Mouse (Mus musculus): Measurements from ENCODE around the gene Cdk1. TPM values are rescaled to one million over a fixed set of nuclear protein-coding genes. Genes with fewer than 3 reads are reported as not detected.
A peak's percentile ranks its signal among the peaks of the same experiment; 100 is the strongest.

Gene Cdk1
- polyA plus RNA-seq, 1 experiment from 2014 or later: 700 TPM

DNA sequence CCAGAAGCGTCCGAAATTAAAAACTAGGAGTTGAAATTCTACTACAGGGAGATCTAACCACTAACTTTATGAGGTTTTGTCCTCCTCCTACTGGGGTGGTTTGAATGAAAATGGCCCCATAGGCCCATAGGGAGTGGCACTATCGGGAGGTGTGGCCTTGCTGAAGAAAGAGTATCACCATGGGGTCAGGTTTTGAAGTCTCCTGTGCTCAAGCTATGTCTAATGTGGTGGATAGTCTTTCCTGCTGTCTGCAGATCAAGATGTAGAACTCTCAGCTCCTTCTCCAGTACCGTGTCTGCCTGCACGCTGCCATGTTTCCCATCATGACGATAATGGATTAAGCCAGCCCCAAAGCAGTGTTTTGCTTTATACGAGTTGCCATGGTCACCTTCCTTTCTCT lies 27.9 kb downstream of the Cdk1 start:
- H3K9me3 ChIP-seq (ENCODE audit: low read depth, low read length): no peaks in the 10 kb centered on the region
- H3K9ac ChIP-seq: no peak overlapping the region
- H3K4me2 ChIP-seq: no peak overlapping the region
- no peak for TF ChIP-seq CTCF (IDR thresholded peaks at IDR 0.05; ENCODE audit: low read depth)
- no peak overlapping the region for H3K27ac ChIP-seq (ENCODE audit: low read depth)
- H3K4me1 ChIP-seq (ENCODE audit: insufficient read depth): no peaks in the 10 kb centered on the region
- DNase-seq (no peak), ATAC-seq (ENCODE audit: insufficient read depth) (no peak)
- H3K27me3 ChIP-seq (ENCODE audit: insufficient read depth, low read length): no peaks in the 10 kb centered on the region
- no peak overlapping the region for H3K4me3 ChIP-seq (ENCODE audit: low read depth, low read length)
- no peaks in the 10 kb centered on the region for H3K36me3 ChIP-seq (ENCODE audit: insufficient read depth)
- 86% methylated on average over 7 of the region's 7 CpGs for WGBS

DNA sequence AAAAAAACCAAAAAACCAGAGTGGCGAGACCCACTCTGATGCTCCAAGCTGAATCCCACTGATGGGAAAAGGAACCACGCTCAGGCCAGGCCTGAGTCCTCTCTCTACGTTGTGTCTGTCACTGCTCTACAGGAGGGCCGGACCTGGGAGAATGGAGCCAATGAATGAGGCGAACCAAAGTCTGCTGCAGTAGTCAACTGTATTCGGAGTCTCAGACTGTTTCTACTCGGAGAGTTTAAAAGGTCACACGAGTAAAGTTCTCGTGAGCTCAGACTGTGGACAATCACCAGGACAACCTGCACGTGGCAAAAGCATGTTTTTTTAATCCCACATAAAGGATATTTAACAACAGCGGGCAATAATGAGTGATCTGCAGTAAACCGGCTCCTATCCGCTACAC lies 28.8 kb downstream of the Cdk1 start:
- no peak for ATAC-seq (ENCODE audit: insufficient read depth)

DNA sequence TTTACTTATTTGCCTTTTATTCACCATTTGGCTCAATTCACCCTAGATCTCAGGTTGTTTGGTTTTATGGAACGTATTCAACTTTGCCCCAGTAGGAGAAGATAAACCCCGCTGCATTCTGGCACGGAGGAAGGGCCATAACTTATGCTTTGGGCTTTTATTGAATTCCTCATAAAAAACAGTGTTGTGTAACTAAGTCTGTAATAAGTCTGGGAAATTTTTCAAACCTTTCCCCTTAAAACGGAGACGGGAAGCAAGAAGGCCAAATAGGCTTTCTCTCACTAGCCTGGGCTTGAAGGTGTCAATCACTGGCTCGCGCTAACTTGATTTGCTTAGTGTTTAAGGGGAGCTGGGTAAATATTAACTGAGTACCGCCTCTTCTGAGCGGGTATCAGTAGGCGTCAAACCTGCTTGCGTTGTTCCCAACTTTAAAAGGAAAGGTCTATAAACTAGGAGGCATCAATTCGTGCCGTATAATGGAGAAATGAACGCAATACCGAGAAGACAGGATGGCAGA lies 31.2 kb downstream of the Cdk1 start:
- no peak overlapping the region for H3K27ac ChIP-seq (ENCODE audit: low read depth)
- H3K9ac ChIP-seq: no peak overlapping the region
- whole genome bisulfite sequencing: 37% methylated on average over 15 of the region's 15 CpGs
- TF ChIP-seq CTCF (IDR thresholded peaks at IDR 0.05; ENCODE audit: low read depth): no peak
- no peaks in the 10 kb centered on the region for H3K4me1 ChIP-seq (ENCODE audit: insufficient read depth)
- peaks cover 8% of the 10 kb centered on the region; the same call in 1 of the 2 replicates for H3K9me3 ChIP-seq (ENCODE audit: low read depth, low read length)
- no peaks in the 10 kb centered on the region for H3K27me3 ChIP-seq (ENCODE audit: insufficient read depth, low read length)
- ATAC-seq (ENCODE audit: insufficient read depth): peak; percentile 71
- H3K4me3 ChIP-seq (ENCODE audit: low read depth, low read length): peak overlapping the region; percentile 17
- DNase-seq: peak; percentile 52
- peak overlapping the region; percentile 55 for H3K4me2 ChIP-seq
- no peaks in the 10 kb centered on the region for H3K36me3 ChIP-seq (ENCODE audit: insufficient read depth)

More for the DNA sequence above, 28.8 kb downstream of the Cdk1 start:
- Histone ChIP-seq H3K27ac (ENCODE audit: low read depth) (no peak overlapping the region), H3K9ac (no peak overlapping the region), H3K4me3 (ENCODE audit: low read depth, low read length) (no peak overlapping the region), H3K27me3 (ENCODE audit: insufficient read depth, low read length) (no peaks in the 10 kb centered on the region), H3K4me1 (ENCODE audit: insufficient read depth) (no peaks in the 10 kb centered on the region), H3K9me3 (ENCODE audit: low read depth, low read length) (peaks cover under 1% of the 10 kb centered on the region; the same call in 1 of the 2 replicates), H3K4me2 (no peak overlapping the region), H3K36me3 (ENCODE audit: insufficient read depth) (no peaks in the 10 kb centered on the region)
- no peak for TF ChIP-seq CTCF (IDR thresholded peaks at IDR 0.05; ENCODE audit: low read depth)
- no peak for DNase-seq
- WGBS: 74% methylated on average over 13 of the region's 13 CpGs

DNA sequence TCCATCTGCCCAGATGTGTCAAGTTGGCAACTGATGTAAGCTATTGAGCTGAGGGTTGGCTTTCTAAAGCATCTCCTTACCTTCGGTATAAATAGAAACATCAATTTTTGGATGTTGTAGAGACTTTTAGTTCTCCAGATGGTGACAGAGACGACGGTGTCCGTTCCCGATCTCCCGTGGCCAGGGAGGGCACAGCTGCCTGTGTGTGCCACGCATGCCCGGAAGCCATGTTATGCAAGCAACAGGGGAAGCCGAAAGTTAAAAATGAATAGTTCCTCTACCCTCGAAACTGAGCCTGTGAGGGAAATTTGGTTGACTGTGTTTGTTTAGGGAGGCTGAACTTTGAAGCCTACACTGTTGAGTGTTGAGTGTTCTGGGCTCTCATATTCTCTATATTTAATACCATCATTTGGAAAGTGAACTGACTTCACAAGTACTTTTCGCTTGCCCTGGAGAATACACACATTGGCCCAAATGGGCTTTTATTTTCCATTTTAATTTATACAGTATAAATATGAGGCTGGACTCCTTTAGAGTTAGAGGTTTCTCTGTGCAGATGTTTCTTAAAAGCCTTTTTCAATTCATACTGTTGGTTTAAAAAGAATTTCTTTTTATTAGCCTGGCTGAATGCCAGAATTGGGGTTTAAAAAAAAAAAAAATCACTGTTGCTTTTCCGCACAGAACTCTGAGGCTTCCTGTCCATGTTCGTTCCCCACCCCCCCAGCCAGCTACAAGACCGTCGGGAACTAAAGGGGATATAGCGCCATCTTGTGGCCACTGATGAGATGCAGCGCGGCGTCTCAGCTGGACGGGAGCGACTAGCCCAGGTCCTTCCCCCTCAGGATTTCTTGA lies 31.8 kb downstream of the Cdk1 start:
- Histone ChIP-seq H3K27ac (ENCODE audit: low read depth) (no peak overlapping the region), H3K27me3 (ENCODE audit: insufficient read depth, low read length) (no peaks in the 10 kb centered on the region), H3K4me2 (peak overlapping the region; percentile 55), H3K4me1 (ENCODE audit: insufficient read depth) (no peaks in the 10 kb centered on the region), H3K9me3 (ENCODE audit: low read depth, low read length) (peaks cover 8% of the 10 kb centered on the region; the same call in 1 of the 2 replicates), H3K36me3 (ENCODE audit: insufficient read depth) (no peaks in the 10 kb centered on the region), H3K4me3 (ENCODE audit: low read depth, low read length) (peak overlapping the region; percentile 17), H3K9ac (no peak overlapping the region)
- TF ChIP-seq CTCF (IDR thresholded peaks at IDR 0.05; ENCODE audit: low read depth): peak; percentile 97
- ATAC-seq (ENCODE audit: insufficient read depth) (peak; percentile 91), DNase-seq (peak; percentile 97)
- 41% methylated on average over 21 of the region's 21 CpGs for WGBS

DNA sequence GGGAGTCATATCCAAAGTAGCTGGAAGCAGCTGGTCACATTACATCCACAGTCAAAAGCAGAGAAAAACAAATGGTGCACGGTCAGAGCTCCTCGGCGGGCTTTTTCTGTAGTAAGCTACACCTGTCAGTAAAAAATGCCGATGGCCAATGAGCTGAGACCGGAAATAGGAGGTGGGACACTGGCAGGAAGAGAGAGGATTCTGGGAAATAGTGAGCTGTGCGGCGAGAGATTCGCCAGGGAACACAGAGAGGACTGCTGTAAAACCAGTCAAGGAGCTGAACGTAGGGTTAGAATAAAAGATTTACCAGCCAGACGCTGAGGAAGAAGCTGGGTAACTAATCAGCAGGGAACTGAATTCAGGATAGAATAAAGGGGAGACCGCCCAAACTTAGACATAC lies 34.2 kb downstream of the Cdk1 start:
- ATAC-seq (ENCODE audit: insufficient read depth) (no peak), DNase-seq (no peak)
- Histone ChIP-seq H3K9me3 (ENCODE audit: low read depth, low read length) (peaks cover 8% of the 10 kb centered on the region; the same call in 1 of the 2 replicates), H3K4me3 (ENCODE audit: low read depth, low read length) (no peak overlapping the region), H3K4me1 (ENCODE audit: insufficient read depth) (no peaks in the 10 kb centered on the region), H3K4me2 (no peak overlapping the region), H3K36me3 (ENCODE audit: insufficient read depth) (no peaks in the 10 kb centered on the region), H3K9ac (no peak overlapping the region), H3K27ac (ENCODE audit: low read depth) (no peak overlapping the region), H3K27me3 (ENCODE audit: insufficient read depth, low read length) (no peaks in the 10 kb centered on the region)
- 85% methylated on average over 11 of the region's 11 CpGs for WGBS
- TF ChIP-seq CTCF (IDR thresholded peaks at IDR 0.05; ENCODE audit: low read depth): no peak

DNA sequence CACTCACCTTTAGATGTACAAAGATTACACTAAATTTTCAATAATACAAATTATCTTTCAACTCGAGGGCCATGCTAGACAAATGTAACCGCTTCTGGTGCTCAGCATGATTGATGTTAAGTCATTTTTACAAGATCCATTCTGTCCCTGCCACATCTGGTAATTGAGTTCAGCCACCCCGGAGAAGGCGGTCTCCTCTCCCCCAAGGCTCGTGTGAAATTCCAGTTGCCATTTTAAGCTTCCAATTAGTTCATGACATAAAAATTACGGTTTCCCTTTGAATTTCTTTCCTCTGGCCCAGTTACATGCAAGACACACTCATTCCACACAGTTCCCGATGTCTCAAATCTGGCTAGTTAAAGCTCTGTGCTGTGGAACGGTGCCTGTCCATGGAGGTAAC lies 38.8 kb downstream of the Cdk1 start:
- H3K4me3 ChIP-seq (ENCODE audit: low read depth, low read length): no peak overlapping the region
- DNase-seq: no peak
- WGBS: 62% methylated on average over 8 of the region's 8 CpGs
- H3K27ac ChIP-seq (ENCODE audit: low read depth): no peak overlapping the region
- peaks cover 7% of the 10 kb centered on the region; the same call in 1 of the 2 replicates for H3K9me3 ChIP-seq (ENCODE audit: low read depth, low read length)
- no peak overlapping the region for H3K9ac ChIP-seq
- ATAC-seq (ENCODE audit: insufficient read depth): no peak
- H3K4me2 ChIP-seq: no peak overlapping the region
- H3K4me1 ChIP-seq (ENCODE audit: insufficient read depth): no peaks in the 10 kb centered on the region
- TF ChIP-seq CTCF (IDR thresholded peaks at IDR 0.05; ENCODE audit: low read depth): no peak
- H3K36me3 ChIP-seq (ENCODE audit: insufficient read depth): no peaks in the 10 kb centered on the region
- H3K27me3 ChIP-seq (ENCODE audit: insufficient read depth, low read length): no peaks in the 10 kb centered on the region

DNA sequence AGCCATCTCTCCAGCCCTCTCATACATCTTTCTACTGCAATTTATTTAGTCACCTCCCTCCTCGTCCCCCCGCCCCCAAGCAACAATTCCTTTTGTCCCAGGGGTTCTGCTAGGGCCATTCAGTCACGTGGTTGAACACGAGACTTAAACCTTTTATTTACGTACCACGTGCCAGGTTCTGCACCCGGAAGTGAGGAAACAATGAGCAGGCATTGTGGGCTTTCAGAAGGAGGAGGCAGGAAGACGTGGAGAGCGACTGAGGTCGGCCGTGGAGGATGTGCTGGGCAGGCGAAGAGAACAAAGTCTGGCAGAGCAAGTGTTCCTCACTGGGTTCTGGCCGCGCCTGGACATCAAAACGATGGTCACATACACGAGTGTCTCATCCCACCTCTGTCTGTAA lies 40.9 kb downstream of the Cdk1 start:
- Histone ChIP-seq H3K36me3 (ENCODE audit: insufficient read depth) (no peaks in the 10 kb centered on the region), H3K27me3 (ENCODE audit: insufficient read depth, low read length) (no peaks in the 10 kb centered on the region), H3K4me2 (no peak overlapping the region), H3K4me1 (ENCODE audit: insufficient read depth) (no peaks in the 10 kb centered on the region), H3K9me3 (ENCODE audit: low read depth, low read length) (no peaks in the 10 kb centered on the region), H3K9ac (no peak overlapping the region), H3K4me3 (ENCODE audit: low read depth, low read length) (no peak overlapping the region), H3K27ac (ENCODE audit: low read depth) (no peak overlapping the region)
- 75% methylated on average over 16 of the region's 16 CpGs for WGBS
- TF ChIP-seq CTCF (IDR thresholded peaks at IDR 0.05; ENCODE audit: low read depth): no peak
- DNase-seq: peak; percentile 8
- no peak for ATAC-seq (ENCODE audit: insufficient read depth)
